Mouse (Mus musculus) kidney, embryonic 15.5 days (tissue): ENCODE results near the gene Rnf44. TPM values are rescaled to one million over a fixed set of nuclear protein-coding genes. Genes with fewer than 3 reads are reported as not detected.

Experiments
- ATAC-seq: fragments of 200-750 bp; cut with Nextera tagmentation; replicated peaks from 2 replicates; pipeline ENCODE4 v1.8.0; 2017; ENCODE audit warnings: moderate TSS enrichment; ENCODE audit not compliant: low FRiP score
- H3K27ac ChIP-seq: fragments of 300-500 bp; sonication (generic); 2 replicates; pipeline ENCODE4 v1.5.1; 2015; ENCODE audit warnings: mild to moderate bottlenecking, inconsistent platforms
- H3K27me3 ChIP-seq: fragments of 300-500 bp; sonication (generic); 2 replicates; pipeline ENCODE4 v1.6.1; 2015; ENCODE audit warnings: inconsistent platforms
- H3K36me3 ChIP-seq: fragments of 300-500 bp; sonication (generic); 2 replicates; pipeline ENCODE4 v1.6.1; 2015; ENCODE audit warnings: inconsistent platforms
- H3K4me1 ChIP-seq: fragments of 300-500 bp; sonication (generic); 2 replicates; pipeline ENCODE4 v1.6.1; 2015; ENCODE audit warnings: inconsistent platforms
- H3K4me2 ChIP-seq: fragments of 300-500 bp; sonication (generic); 2 replicates; pipeline ENCODE4 v1.6.1; 2015; ENCODE audit warnings: moderate library complexity, mild to moderate bottlenecking, inconsistent platforms
- H3K4me3 ChIP-seq: fragments of 300-500 bp; sonication (generic); replicated peaks from 2 replicates; pipeline ENCODE4 v1.5.1; 2015; ENCODE audit warnings: mild to moderate bottlenecking, inconsistent platforms
- H3K9ac ChIP-seq: fragments of 300-500 bp; sonication (generic); 2 replicates; pipeline ENCODE4 v1.6.1; 2015; ENCODE audit warnings: mild to moderate bottlenecking, inconsistent platforms
- H3K9me3 ChIP-seq: fragments of 300-500 bp; sonication (generic); replicated peaks from 2 replicates; pipeline ENCODE4 v1.6.1; 2016; ENCODE audit warnings: inconsistent platforms
- WGBS: fragments of 180-500 bp; shearing (Covaris S2); methylation state at CpG from one replicate; pipeline ENCODE4 v1.1.7; 2015; ENCODE audit warnings: mixed read lengths; 5-methylcytosine and 5-hydroxymethylcytosine counted together
- polyA plus RNA-seq: library from polyadenylated mRNA; unstranded; fragments of >200 nt; fragmentation: Nextera tagmentation; extraction: Ambion mirVana; gene quantifications from 2 replicates; pipeline ENCODE4 v1.2.1, GENCODE M21; 2015

Rnf44 gene
- polyA plus RNA-seq, 1 experiment from 2014 or later = 83.8 TPM

DNA sequence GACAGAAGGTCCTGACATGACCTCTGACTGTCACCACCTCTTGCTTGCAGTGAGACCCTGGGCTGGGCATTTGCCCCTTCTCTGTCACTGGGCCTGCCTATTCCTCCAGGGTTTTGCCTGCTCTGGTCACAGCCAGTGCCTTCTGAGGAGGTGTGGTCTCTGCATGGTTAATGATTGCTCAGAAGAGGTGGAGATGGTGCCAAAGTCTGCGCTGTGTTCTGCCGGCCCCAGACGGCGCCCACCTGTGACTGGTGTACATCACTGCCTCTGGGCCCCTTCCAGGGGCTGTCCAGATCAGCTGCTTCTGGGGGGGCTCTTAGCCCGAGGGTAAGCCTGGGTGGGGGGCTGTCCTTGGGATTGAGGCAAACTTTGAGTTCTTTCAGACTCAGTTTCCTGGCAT lies 7.5 kb upstream of the Rnf44 start, which contains the start of gene Cdhr2:
Gene Cdhr2, plus strand, starts transcription at position 219 of the 400 bp plus-strand sequence.
- Histone ChIP-seq H3K4me2 (peak within 1 kb of the TSS; percentile 38), H3K9ac (no peak within 1 kb of the TSS), H3K4me1 (peaks cover 10% of the 10 kb centered on the region), H3K36me3 (no peaks in the 10 kb centered on the region), H3K27ac (peak within 1 kb of the TSS; percentile 41; the same call in 1 of the 2 replicates), H3K9me3 (no peaks in the 10 kb centered on the region), H3K27me3 (no peaks in the 10 kb centered on the region), H3K4me3 (no peak within 1 kb of the TSS)
- WGBS = 49% methylated on average over 5 of the region's 5 CpGs
- peak; percentile 94 for ATAC-seq

DNA sequence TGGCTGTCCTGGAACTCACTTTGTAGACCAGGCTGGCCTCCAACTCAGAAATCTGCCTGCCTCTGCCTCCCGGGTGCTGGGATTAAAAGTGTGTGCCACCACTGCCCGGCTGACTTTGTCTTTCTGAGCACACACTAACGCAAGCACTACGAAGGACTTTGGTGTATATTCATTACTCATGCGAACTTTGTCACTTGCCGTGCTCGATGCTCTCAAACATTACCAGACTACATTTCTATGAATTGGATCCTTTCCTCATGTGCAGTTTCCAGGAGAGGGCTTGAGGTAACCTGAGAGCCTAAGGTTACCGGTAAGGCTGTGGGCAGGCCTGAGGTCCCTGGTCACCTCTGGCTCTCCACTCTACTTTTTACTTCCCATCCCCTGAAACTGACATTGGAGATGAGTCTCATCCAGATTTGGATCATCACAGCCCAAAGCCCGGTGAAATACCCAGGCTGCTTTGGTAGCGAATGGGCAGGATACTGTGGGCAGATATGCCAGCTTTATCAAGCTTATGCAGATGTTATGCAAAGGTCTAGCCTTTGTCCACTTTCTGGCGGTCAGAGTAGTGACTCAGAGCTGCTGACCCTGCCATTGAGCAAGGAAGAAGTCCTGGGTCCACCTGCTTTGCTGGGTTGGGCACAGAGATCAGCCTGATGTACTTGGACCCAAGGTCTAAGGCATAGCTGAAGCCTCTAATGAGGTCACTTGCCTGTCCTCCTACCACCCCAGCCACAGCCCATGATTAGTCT lies 1.9 kb upstream of the Rnf44 start:
- H3K27me3 ChIP-seq = no peaks in the 10 kb centered on the region
- no peaks in the 10 kb centered on the region for H3K9me3 ChIP-seq
- no peak overlapping the region for H3K27ac ChIP-seq
- no peak overlapping the region for H3K9ac ChIP-seq
- no peaks in the 10 kb centered on the region for H3K36me3 ChIP-seq
- peaks cover 27% of the 10 kb centered on the region for H3K4me1 ChIP-seq
- H3K4me2 ChIP-seq = no peak overlapping the region
- no peak overlapping the region for H3K4me3 ChIP-seq
- WGBS = 89% methylated on average over 11 of the region's 11 CpGs
- no peak for ATAC-seq

DNA sequence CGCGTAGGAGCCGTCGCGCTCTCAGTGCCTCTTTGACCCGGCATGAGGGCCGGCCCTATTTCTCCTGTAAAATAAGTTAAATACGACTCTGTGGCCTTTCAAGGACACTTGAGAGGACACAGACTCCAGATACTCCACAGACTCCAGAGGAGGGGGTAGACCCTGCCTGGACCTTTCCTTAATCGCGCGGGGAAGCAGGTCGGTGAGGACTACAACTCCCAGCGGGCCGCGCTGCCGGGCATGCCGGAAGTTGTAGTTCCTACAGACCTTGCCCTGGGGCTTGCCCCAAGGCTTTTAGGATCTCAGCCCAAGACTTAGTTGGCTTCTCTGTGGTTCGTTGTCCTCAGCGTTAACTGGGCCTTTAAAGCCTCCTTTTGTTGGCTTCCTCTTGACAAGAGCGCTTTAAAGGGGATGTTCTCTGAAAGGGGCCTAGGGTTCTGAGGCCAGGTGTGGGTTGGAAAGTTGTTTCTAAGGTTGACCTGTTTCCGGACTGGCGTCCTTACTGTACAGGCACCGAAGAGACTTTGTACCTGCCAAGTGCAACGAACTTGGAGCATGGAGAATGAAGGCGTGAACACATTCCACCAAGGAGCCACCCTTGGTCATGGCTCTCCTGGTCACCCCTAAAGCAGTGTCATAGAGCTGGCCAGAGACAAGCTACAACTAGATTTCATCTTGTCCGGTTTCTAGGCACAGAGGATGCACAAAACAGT lies 797 bp upstream of the Rnf44 start:
- no peaks in the 10 kb centered on the region for H3K36me3 ChIP-seq
- H3K9ac ChIP-seq = peak overlapping the region; percentile 59
- peak; percentile 86 for ATAC-seq
- peak overlapping the region; percentile 90 for H3K4me2 ChIP-seq
- H3K4me1 ChIP-seq = peaks cover 33% of the 10 kb centered on the region
- H3K9me3 ChIP-seq = no peaks in the 10 kb centered on the region
- H3K27me3 ChIP-seq = no peaks in the 10 kb centered on the region
- peak overlapping the region; percentile 75 for H3K4me3 ChIP-seq
- WGBS = 15% methylated on average over 26 of the region's 26 CpGs
- H3K27ac ChIP-seq = peak overlapping the region; percentile 99

DNA sequence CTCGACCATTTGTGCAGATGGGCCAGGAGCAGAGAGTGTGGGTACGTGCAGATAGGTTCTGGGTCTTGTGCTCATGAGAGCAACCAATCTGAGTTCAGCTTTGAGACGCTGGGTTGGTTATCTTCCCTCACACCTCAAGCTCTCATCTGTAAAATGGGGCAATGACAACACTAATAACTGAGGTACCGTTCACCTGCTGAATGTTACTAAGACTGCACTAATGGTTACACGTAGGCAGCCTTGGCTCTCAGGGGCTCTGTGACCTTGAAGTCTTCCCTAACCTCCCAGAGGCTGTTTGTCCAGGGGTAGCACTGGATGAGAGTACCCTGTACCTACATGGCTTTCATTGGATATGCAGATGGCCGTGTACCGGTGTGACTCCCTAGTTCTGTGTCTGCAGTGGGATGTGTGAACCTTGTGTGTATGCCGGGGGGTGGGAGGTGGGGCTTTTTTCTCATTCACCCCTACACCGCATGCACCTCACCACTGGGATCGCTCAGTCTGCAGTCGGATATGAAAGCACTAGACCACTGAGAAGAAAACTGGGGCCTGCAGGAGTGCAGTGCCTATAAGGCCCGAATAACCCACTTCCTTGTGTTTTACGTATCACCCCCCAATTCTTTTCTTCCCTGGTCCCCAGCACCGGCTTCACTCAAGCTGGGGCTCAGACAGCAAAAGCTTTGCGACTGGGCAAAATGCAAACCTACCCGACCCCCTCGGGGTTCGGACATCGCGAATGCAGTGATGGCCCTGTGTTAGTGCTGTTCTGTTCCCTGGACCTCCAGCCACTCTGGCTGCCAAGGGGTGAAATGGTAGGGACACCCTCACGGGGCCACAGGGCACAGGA lies 773 bp downstream of the Rnf44 start:
- 9% methylated on average over 21 of the region's 21 CpGs for WGBS
- no peak for ATAC-seq
- Histone ChIP-seq H3K36me3 (no peaks in the 10 kb centered on the region), H3K4me2 (peak overlapping the region; percentile 90), H3K9me3 (no peaks in the 10 kb centered on the region), H3K27ac (peak overlapping the region; percentile 99), H3K4me1 (peaks cover 40% of the 10 kb centered on the region), H3K4me3 (peak overlapping the region; percentile 75), H3K27me3 (no peaks in the 10 kb centered on the region), H3K9ac (peak overlapping the region; percentile 85)

DNA sequence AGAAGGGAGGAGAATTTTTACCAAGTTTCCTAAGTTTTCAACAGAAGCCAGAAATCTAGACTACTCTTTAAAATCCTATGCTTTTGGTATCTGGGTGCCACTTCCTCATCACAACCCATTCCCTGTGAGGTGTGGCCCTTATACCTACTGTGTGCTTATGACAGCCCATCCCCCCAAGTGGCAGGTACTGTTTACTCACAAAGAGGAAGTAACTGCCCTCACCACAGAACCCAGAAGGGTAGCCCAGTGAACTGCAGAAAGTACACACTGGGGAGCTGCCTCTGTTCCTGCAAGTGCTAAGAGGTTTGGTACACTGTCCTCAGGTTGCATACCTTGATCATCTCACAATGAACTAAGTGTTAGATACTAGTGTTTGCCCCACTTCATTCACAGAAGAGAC lies 2.0 kb downstream of the Rnf44 start:
- no peak for ATAC-seq
- H3K27me3 ChIP-seq = no peaks in the 10 kb centered on the region
- peak overlapping the region; percentile 90 for H3K4me2 ChIP-seq
- H3K9ac ChIP-seq = no peak overlapping the region
- H3K9me3 ChIP-seq = no peaks in the 10 kb centered on the region
- no peak overlapping the region for H3K27ac ChIP-seq
- H3K4me1 ChIP-seq = peaks cover 40% of the 10 kb centered on the region
- H3K36me3 ChIP-seq = no peaks in the 10 kb centered on the region
- peak overlapping the region; percentile 75 for H3K4me3 ChIP-seq

DNA sequence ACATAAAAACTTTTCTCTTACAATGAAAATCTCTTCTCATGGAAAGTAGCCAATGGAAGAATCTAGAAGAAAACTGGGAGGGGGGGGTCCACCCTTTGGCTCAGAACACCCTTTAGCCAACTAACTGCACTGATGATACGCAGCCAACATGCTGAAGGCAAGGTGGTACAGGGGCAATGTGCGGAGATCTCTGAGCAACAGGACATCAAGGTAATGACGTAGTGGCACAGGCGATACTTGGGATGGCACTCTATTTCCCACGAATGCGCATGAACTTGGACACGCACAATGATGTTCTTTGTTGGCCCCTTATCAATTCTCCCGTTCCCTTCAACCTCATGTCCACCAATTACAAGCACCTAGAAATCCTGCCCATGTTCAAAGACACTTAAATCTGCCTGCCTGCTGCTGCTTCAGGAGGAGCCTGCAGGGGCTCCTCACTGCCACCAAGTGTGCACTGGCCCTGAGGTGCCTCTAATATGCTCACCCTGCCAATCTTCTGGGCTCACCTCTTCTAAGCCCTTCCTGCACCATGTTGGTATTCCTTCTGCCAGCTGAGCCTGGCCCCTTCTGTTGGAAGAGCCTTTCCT lies 3.5 kb downstream of the Rnf44 start:
- Histone ChIP-seq H3K9me3 (no peaks in the 10 kb centered on the region), H3K4me2 (no peak overlapping the region), H3K27ac (no peak overlapping the region), H3K27me3 (no peaks in the 10 kb centered on the region), H3K4me3 (no peak overlapping the region), H3K36me3 (no peaks in the 10 kb centered on the region), H3K4me1 (peaks cover 52% of the 10 kb centered on the region), H3K9ac (no peak overlapping the region)
- ATAC-seq = no peak
- WGBS = 91% methylated on average over 8 of the region's 8 CpGs

DNA sequence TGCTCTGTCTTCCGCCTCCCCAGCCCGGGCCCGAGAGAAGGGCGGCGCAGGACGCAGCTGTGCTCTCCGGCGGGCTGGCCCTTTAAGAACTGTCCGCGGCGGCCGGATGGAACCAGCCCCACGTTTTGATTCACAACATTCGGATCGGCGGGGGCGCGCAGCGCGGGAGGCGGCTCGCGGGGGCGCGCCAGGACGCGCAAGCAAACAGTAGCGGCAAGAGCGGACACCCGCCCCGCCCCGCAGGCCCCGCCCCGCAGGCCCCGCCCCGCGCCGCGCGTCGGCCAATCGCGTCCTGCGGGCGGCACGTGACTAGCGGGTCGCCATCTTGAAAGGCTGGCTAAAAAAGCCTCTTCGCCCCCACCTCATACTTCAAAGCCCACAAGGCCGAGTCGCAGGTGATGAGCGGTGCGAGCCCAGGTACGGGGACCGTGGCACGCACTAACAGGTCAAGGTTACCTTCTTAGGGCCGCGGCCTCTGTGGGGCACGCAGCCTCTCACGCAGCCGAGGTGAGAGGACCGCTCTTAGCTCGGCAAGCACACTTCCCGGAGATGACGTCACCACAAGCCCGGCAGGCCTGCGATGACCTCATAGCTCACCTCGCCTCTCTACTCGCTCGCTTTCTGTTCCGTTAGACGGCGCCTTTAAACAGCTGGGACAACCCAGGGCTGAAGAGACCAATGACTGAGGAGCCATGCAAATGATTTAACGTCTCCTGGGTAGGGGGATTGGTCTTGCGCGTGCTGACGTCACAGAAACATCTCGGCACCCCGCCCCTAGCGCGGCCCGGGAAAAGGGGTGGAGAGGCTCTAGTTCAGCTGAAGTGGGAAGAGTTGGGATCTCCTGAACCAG lies 5.9 kb downstream of the Rnf44 start:
- under 1% methylated on average over 82 of the region's 82 CpGs for WGBS
- Histone ChIP-seq H3K9me3 (no peaks in the 10 kb centered on the region), H3K27me3 (no peaks in the 10 kb centered on the region), H3K36me3 (peaks cover 17% of the 10 kb centered on the region), H3K4me2 (peak overlapping the region; percentile 62), H3K4me3 (peak overlapping the region; percentile 98), H3K9ac (peak overlapping the region; percentile 99), H3K4me1 (peaks cover 59% of the 10 kb centered on the region), H3K27ac (peak overlapping the region; percentile 99)
- ATAC-seq = peak; percentile 90

DNA sequence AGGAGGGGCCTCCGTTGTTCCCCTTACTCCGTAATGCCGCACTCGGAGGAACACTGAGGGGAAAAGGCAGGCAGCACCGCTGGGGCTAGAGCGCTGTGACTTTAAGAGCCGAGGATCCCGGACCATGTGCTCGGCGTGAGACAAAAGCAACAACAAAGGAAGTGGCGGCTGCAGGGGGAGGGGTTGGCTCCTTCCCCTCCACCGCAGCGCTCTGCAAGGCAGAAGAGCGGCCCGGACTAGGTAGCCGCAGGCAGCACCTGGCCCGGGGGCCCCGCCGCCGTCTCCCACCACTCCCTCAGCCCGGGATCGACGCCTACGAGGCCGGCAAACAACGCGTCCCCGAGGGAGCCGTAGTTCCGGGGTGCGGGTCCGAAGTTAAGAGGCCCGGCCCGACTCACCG lies 6.6 kb downstream of the Rnf44 start:
- H3K36me3 ChIP-seq = peaks cover 24% of the 10 kb centered on the region
- H3K27me3 ChIP-seq = no peaks in the 10 kb centered on the region
- peak; percentile 63 for ATAC-seq
- H3K9me3 ChIP-seq = no peaks in the 10 kb centered on the region
- peak overlapping the region; percentile 62 for H3K4me2 ChIP-seq
- H3K4me1 ChIP-seq = peaks cover 52% of the 10 kb centered on the region
- H3K27ac ChIP-seq = peak overlapping the region; percentile 99
- peak overlapping the region; percentile 98 for H3K4me3 ChIP-seq
- peak overlapping the region; percentile 99 for H3K9ac ChIP-seq
- under 1% methylated on average over 32 of the region's 35 CpGs for WGBS

DNA sequence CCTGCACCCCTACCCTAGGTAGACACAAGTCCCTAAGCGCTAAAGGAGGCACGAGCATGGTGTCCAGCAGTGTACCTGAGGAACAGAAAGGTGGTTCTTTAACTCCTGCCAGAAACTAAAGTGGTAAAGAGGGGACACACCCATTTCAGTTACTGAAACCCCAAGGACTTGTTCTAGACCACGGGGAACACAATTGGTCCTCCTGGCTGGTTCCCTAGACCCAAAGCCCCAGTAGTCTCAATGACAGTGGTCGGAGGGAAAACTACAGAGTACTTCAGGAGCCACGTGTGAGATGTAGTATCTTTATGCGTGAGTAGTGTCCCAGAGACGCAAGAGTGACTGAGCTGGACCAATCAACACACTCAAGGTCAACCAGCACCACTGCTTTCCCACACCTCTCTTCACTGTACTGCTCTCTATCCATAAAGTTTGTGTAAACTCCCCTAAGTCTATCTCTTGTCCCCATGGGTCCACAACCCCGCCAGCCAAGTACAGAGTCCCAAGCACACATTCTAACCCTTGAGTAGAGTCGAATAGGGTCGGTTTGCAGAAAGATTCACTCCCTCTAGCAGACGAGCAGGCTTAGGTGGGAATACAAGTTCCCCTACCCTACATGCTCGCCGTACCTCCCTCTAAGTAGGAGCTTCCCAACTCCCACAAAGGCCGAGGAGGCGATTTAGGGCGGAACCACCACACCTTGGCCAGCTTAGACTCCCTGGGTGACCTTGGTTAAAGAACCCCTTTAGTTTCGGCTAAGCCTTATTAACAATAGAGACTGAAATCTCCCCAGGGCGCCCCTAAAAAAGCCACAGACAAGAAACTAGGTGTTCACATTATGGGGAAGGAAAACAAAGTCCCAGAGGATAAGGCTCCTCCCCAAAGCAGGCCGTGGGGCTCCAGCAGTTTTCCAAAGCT lies 7.3 kb downstream of the Rnf44 start:
- peak overlapping the region; percentile 98 for H3K4me3 ChIP-seq
- H3K4me1 ChIP-seq = peaks cover 45% of the 10 kb centered on the region
- WGBS = 4% methylated on average over 19 of the region's 19 CpGs
- H3K27ac ChIP-seq = peak overlapping the region; percentile 99
- H3K4me2 ChIP-seq = peak overlapping the region; percentile 62
- no peak for ATAC-seq
- peaks cover 31% of the 10 kb centered on the region for H3K36me3 ChIP-seq
- no peaks in the 10 kb centered on the region for H3K9me3 ChIP-seq
- no peaks in the 10 kb centered on the region for H3K27me3 ChIP-seq
- peak overlapping the region; percentile 99 for H3K9ac ChIP-seq

DNA sequence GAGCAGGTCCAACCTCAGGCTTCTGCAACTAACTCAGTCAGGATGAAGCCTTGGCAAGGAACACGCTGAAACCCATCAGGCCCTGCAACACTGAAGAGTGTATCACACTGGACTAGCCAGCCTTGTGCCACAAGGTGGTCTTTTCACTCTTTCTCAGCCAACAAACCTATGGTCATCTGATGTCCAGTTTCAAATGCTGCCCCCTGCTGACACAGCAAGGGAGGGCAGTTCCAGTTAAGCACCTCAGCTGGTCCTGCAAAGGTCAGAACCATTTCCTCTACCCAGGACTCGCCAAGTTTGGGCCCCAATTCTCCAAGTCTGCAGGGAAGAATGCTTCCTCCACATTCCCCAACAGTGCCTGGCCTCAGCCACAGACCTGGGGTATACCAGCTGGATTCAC lies 8.5 kb downstream of the Rnf44 start:
- peaks cover 43% of the 10 kb centered on the region for H3K36me3 ChIP-seq
- WGBS = 30% methylated on average over 2 of the region's 2 CpGs
- peak overlapping the region; percentile 29; the same call in 1 of the 2 replicates for H3K27ac ChIP-seq
- peak overlapping the region; percentile 62 for H3K4me2 ChIP-seq
- H3K27me3 ChIP-seq = no peaks in the 10 kb centered on the region
- H3K4me3 ChIP-seq = peak overlapping the region; percentile 98
- no peaks in the 10 kb centered on the region for H3K9me3 ChIP-seq
- ATAC-seq = no peak
- H3K9ac ChIP-seq = peak overlapping the region; percentile 99; the same call in 1 of the 2 replicates
- H3K4me1 ChIP-seq = peaks cover 35% of the 10 kb centered on the region
